Mouse (Mus musculus) megakaryocyte, embryonic 14.5 days (primary cell): Measurements from ENCODE around the gene Vamp8. TPM values are rescaled to one million over a fixed set of nuclear protein-coding genes. Genes with fewer than 3 reads are reported as not detected.

Source experiments
- H3K27me3 ChIP-seq: replicated peaks from 2 replicates; pipeline ENCODE3; 2012; ENCODE audit warnings: inconsistent platforms
- H3K36me3 ChIP-seq: replicated peaks from 2 replicates; pipeline ENCODE3; 2012; ENCODE audit warnings: low read length, inconsistent platforms, mixed read lengths
- H3K4me1 ChIP-seq: 2 replicates; pipeline ENCODE4 v1.6.1; 2012; ENCODE audit warnings: inconsistent platforms
- H3K4me3 ChIP-seq: replicated peaks from 2 replicates; pipeline ENCODE3; 2012; ENCODE audit warnings: moderate library complexity, mild to moderate bottlenecking, inconsistent platforms
- H3K9me3 ChIP-seq: 2 replicates; pipeline ENCODE4 v1.6.1; 2012; ENCODE audit warnings: inconsistent platforms
- FLI1 ChIP-seq: IDR thresholded peaks from 2 replicates; pipeline ENCODE4 v1.6.1; 2012; ENCODE audit warnings: low read length, inconsistent platforms, mixed read lengths
- GATA1 ChIP-seq: IDR thresholded peaks from 3 replicates; pipeline ENCODE4 v1.6.1; 2012; ENCODE audit warnings: mixed read lengths, low read length, inconsistent platforms, borderline replicate concordance
- polyA plus RNA-seq: library from polyadenylated mRNA; stranded (reverse); fragments of >175 nt; gene quantifications from 2 replicates; pipeline ENCODE4 v1.2.3, GENCODE M21; 2012; ENCODE audit warnings: low replicate concordance; ENCODE audit not compliant: insufficient read depth

The Vamp8 gene
- polyA plus RNA-seq, 1 experiment, result 174 TPM

GRCm38 (mm10) chr6:72374206-72374605 lies 16.3 kb downstream of the Vamp8 start:
- Histone ChIP-seq H3K4me1 (peaks cover 100% of the 10 kb centered on the region), H3K4me3 (peak overlapping the region; percentile 78), H3K27me3 (no peaks in the 10 kb centered on the region), H3K9me3 (no peaks in the 10 kb centered on the region), H3K36me3 (peaks cover 90% of the 10 kb centered on the region)
- TF ChIP-seq FLI1 (no peak), GATA1 (no peak)

- no peak for TF ChIP-seq GATA1
- no peak for TF ChIP-seq FLI1
- no peaks in the 10 kb centered on the region for H3K9me3 ChIP-seq
- peaks cover 94% of the 10 kb centered on the region for H3K36me3 ChIP-seq
- peak overlapping the region; percentile 0 for H3K4me3 ChIP-seq
- no peaks in the 10 kb centered on the region for H3K27me3 ChIP-seq
- H3K4me1 ChIP-seq, result peaks cover 94% of the 10 kb centered on the region
Observed at GRCm38 (mm10) chr6:72373184-72373583, 17.3 kb downstream of the Vamp8 start.

- H3K9me3 ChIP-seq, result no peaks in the 10 kb centered on the region
- no peaks in the 10 kb centered on the region for H3K27me3 ChIP-seq
- H3K36me3 ChIP-seq, result peaks cover 93% of the 10 kb centered on the region
- H3K4me3 ChIP-seq, result no peak overlapping the region
- peaks cover 84% of the 10 kb centered on the region for H3K4me1 ChIP-seq
- TF ChIP-seq FLI1 (no peak), GATA1 (no peak)
Observed at GRCm38 (mm10) chr6:72371571-72371970, 18.9 kb downstream of the Vamp8 start.

GRCm38 (mm10) chr6:72371147-72371546 lies 19.4 kb downstream of the Vamp8 start:
- H3K4me3 ChIP-seq, result peak overlapping the region; percentile 10
- no peaks in the 10 kb centered on the region for H3K27me3 ChIP-seq
- H3K9me3 ChIP-seq, result no peaks in the 10 kb centered on the region
- H3K36me3 ChIP-seq, result peaks cover 93% of the 10 kb centered on the region
- TF ChIP-seq FLI1 (no peak), GATA1 (no peak)
- H3K4me1 ChIP-seq, result peaks cover 84% of the 10 kb centered on the region

- H3K9me3 ChIP-seq, result no peaks in the 10 kb centered on the region
- H3K4me1 ChIP-seq, result peaks cover 74% of the 10 kb centered on the region
- H3K36me3 ChIP-seq, result peaks cover 84% of the 10 kb centered on the region
- TF ChIP-seq FLI1 (no peak), GATA1 (no peak)
- no peaks in the 10 kb centered on the region for H3K27me3 ChIP-seq
- no peak overlapping the region for H3K4me3 ChIP-seq
Observed at GRCm38 (mm10) chr6:72370091-72370490, 20.4 kb downstream of the Vamp8 start.

GRCm38 (mm10) chr6:72369557-72369956 lies 20.9 kb downstream of the Vamp8 start:
- no peak overlapping the region for H3K4me3 ChIP-seq
- no peaks in the 10 kb centered on the region for H3K9me3 ChIP-seq
- peaks cover 79% of the 10 kb centered on the region for H3K36me3 ChIP-seq
- H3K4me1 ChIP-seq, result peaks cover 73% of the 10 kb centered on the region
- TF ChIP-seq FLI1, result no peak
- no peak for TF ChIP-seq GATA1
- H3K27me3 ChIP-seq, result no peaks in the 10 kb centered on the region

- Histone ChIP-seq H3K4me3 (no peak overlapping the region), H3K4me1 (peaks cover 72% of the 10 kb centered on the region), H3K27me3 (no peaks in the 10 kb centered on the region), H3K36me3 (peaks cover 59% of the 10 kb centered on the region), H3K9me3 (no peaks in the 10 kb centered on the region)
- TF ChIP-seq FLI1 (no peak), GATA1 (no peak)
Observed at GRCm38 (mm10) chr6:72367460-72367974, 23.0 kb downstream of the Vamp8 start.

- Histone ChIP-seq H3K9me3 (no peaks in the 10 kb centered on the region), H3K4me3 (no peak within 1 kb of the TSS), H3K36me3 (peaks cover 54% of the 10 kb centered on the region), H3K4me1 (peaks cover 66% of the 10 kb centered on the region), H3K27me3 (no peaks in the 10 kb centered on the region)
- TF ChIP-seq FLI1 (no peak), GATA1 (no peak)
Observed at GRCm38 (mm10) chr6:72366844-72367443, 23.6 kb downstream of the Vamp8 start, which contains the start of gene Rnf181. Rnf181 (minus strand) TSS chr6:72366956.

- H3K27me3 ChIP-seq, result no peaks in the 10 kb centered on the region
- H3K4me3 ChIP-seq, result no peak overlapping the region
- no peak for TF ChIP-seq GATA1
- TF ChIP-seq FLI1, result no peak
- H3K9me3 ChIP-seq, result no peaks in the 10 kb centered on the region
- peaks cover 64% of the 10 kb centered on the region for H3K4me1 ChIP-seq
- peaks cover 50% of the 10 kb centered on the region for H3K36me3 ChIP-seq
Observed at GRCm38 (mm10) chr6:72366304-72366703, 24.2 kb downstream of the Vamp8 start.

- Histone ChIP-seq H3K36me3 (peaks cover 50% of the 10 kb centered on the region), H3K4me3 (no peak overlapping the region), H3K27me3 (no peaks in the 10 kb centered on the region), H3K9me3 (no peaks in the 10 kb centered on the region), H3K4me1 (peaks cover 64% of the 10 kb centered on the region)
- no peak for TF ChIP-seq FLI1
- no peak for TF ChIP-seq GATA1
Observed at GRCm38 (mm10) chr6:72364985-72365384, 25.5 kb downstream of the Vamp8 start.

- peaks cover 64% of the 10 kb centered on the region for H3K4me1 ChIP-seq
- TF ChIP-seq FLI1, result no peak
- TF ChIP-seq GATA1, result no peak
- H3K27me3 ChIP-seq, result no peaks in the 10 kb centered on the region
- H3K9me3 ChIP-seq, result no peaks in the 10 kb centered on the region
- H3K4me3 ChIP-seq, result no peak overlapping the region
- peaks cover 50% of the 10 kb centered on the region for H3K36me3 ChIP-seq
Observed at GRCm38 (mm10) chr6:72364009-72364408, 26.5 kb downstream of the Vamp8 start.
